Mouse (Mus musculus) kidney, adult 2 months (tissue): ENCODE data around the gene Olfr747.

Experiments
- CTCF ChIP-seq: fragments of 200-500 bp; conservative IDR thresholded peaks from 2 replicates; pipeline ENCODE4 v1.5.1; 2011; ENCODE audit warnings: low read depth, mild to moderate bottlenecking, control low read depth, low read length, moderate library complexity, mixed read lengths; ENCODE audit not compliant: insufficient read depth, insufficient read length
- POLR2A ChIP-seq: fragments of 200-500 bp; IDR thresholded peaks from one replicate; pipeline ENCODE4 v1.6.1; 2011; ENCODE audit warnings: low read depth, low read length, control low read depth

DNA sequence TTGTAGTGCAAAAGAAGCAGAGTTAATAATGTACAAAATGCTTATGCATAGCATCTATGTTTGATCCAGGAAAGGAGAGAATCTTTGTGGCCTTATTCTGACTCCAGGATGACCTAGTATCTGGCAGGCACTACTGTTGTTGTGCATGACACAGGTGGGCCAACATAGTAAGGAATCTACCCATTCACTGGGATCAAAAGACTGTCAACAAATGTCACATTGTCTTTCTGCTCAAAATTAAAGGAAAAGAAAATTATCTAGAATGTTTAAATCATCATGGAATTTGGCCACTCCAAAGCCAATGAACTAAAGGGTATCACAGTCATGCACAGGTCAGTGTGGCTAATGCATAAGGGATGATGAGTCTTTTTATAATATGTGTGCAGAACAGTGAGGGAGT, 46.2 kb downstream of the Olfr747 start, which contains the start of gene Olfr746:
- TF ChIP-seq POLR2A (no peak), CTCF (no peak)
